Mouse (Mus musculus): ENCODE data around the gene Fam110a.

GRCm38 (mm10) chr2:151998505-151998899, 18.5 kb upstream of the Fam110a start:
- TF ChIP-seq CTCF (IDR thresholded peaks at IDR 0.05; ENCODE audit: insufficient read depth, low read length) (no peak), POLR2A (IDR thresholded peaks at IDR 0.05; ENCODE audit: borderline replicate concordance, extremely low read depth, low read depth, low read length) (no peak)

Measured in lung, adult 2 months (tissue).